Comparison of ENCODE assay signal across 14 mouse cellular contexts in genomic region chr11:57720076-57720475, GRCm38 (mm10).
DNase-seq lines count a peak whose midpoint lies in the region; ATAC-seq and TF ChIP-seq lines count a peak whose summit lies in the region.
"Had no signal": no experiment of that assay in that cellular context is flagged by ENCODE, and none has a peak within 500 bp of the region (broad histone marks: within the 10 kb centered on the region; RNA-seq: fewer than 3 reads in every experiment).

No protein-coding gene starts in this region.

- no peak for ATAC-seq in hindbrain, embryonic 11.5 days (ENCODE audit: low FRiP score)
- no peak for ATAC-seq in embryonic facial prominence, embryonic 13.5 days (ENCODE audit: insufficient number of reproducible peaks, insufficient read depth, low FRiP score, low TSS enrichment, low read depth)
- peak; percentile 87 for ATAC-seq in intestine, embryonic 16.5 days
- ATAC-seq: liver, postnatal 0 days had no signal

- no peak overlapping the region for H3ac ChIP-seq in myocyte (ENCODE audit: control insufficient read depth, insufficient read length)

- intact Hi-C loops in heart, postnatal 36 days (cut with DNase I) = no loop called here

- H3K4me2 ChIP-seq in hindbrain, embryonic 11.5 days (replicated peaks; ENCODE audit: low read depth, low read length) = no peak overlapping the region
- 0 out of 2 replicates have a peak overlapping the region, but pooled peaks have one; percentile 7 for H3K4me2 ChIP-seq in embryonic facial prominence, embryonic 13.5 days
- no peak overlapping the region for H3K4me2 ChIP-seq in intestine, embryonic 16.5 days (ENCODE audit: low read depth, low read length)
- peak overlapping the region; percentile 7 for H3K4me2 ChIP-seq in myocyte (ENCODE audit: low read depth)
- H3K4me2 ChIP-seq: heart, embryonic 13.5 days had no signal

- DNase-seq in hindbrain, embryonic 10.5 days (ENCODE audit: low spot score) = no peak
- no peak for DNase-seq in hindbrain, embryonic 11.5 days (ENCODE audit: low spot score)
- no peak for DNase-seq in heart, postnatal 36 days
- DNase-seq in adrenal gland, adult 18-20 months (ENCODE audit: low spot score in 2 of 2) = no peak
- DNase-seq in adrenal gland, postnatal 25 days = no peak
- DNase-seq: B cell, adult 2 months; cerebellum, adult 9-10 months; kidney, postnatal 14 days; liver, postnatal 0 days had no signal

- H3K27ac ChIP-seq in hindbrain, embryonic 10.5 days = 0 out of 2 replicates have a peak overlapping the region, but pooled peaks have one; percentile 16
- no peak overlapping the region for H3K27ac ChIP-seq in hindbrain, embryonic 11.5 days (ENCODE audit: low read depth, low read length)
- H3K27ac ChIP-seq in embryonic facial prominence, embryonic 13.5 days = no peak overlapping the region
- peak overlapping the region; percentile 59 for H3K27ac ChIP-seq in intestine, embryonic 16.5 days (ENCODE audit: low read length)
- H3K27ac ChIP-seq: heart, embryonic 13.5 days; macrophage had no signal

- peaks cover 26% of the 10 kb centered on the region; the same call in 1 of the 2 replicates for H3K4me1 ChIP-seq in hindbrain, embryonic 10.5 days (replicated peaks)
- H3K4me1 ChIP-seq in hindbrain, embryonic 11.5 days (replicated peaks; ENCODE audit: control insufficient read depth, insufficient read depth, low read length) = no peaks in the 10 kb centered on the region
- peaks cover 21% of the 10 kb centered on the region; the same call in 1 of the 2 replicates for H3K4me1 ChIP-seq in embryonic facial prominence, embryonic 13.5 days
- H3K4me1 ChIP-seq in intestine, embryonic 16.5 days (ENCODE audit: control insufficient read depth, insufficient read depth, low read length) = peaks cover 5% of the 10 kb centered on the region

- H3K9ac ChIP-seq in hindbrain, embryonic 11.5 days (ENCODE audit: low read depth, low read length) = no peak overlapping the region
- H3K9ac ChIP-seq in embryonic facial prominence, embryonic 13.5 days = no peak overlapping the region
- H3K9ac ChIP-seq in intestine, embryonic 16.5 days (ENCODE audit: low read depth, low read length) = no peak overlapping the region
- H3K9ac ChIP-seq: heart, embryonic 13.5 days; liver, postnatal 0 days had no signal

- peaks cover 11% of the 10 kb centered on the region; the same call in 1 of the 2 replicates for H3K36me3 ChIP-seq in hindbrain, embryonic 10.5 days
- H3K36me3 ChIP-seq in hindbrain, embryonic 11.5 days (ENCODE audit: control insufficient read depth, insufficient read depth, low read length) = no peaks in the 10 kb centered on the region
- peaks cover 23% of the 10 kb centered on the region for H3K36me3 ChIP-seq in embryonic facial prominence, embryonic 13.5 days
- H3K36me3 ChIP-seq in intestine, embryonic 16.5 days (ENCODE audit: control insufficient read depth, insufficient read depth, low read length) = 0 out of 2 replicates have a peak, but pooled peaks cover 2% of the 10 kb centered on the region
- H3K36me3 ChIP-seq in myocyte (ENCODE audit: control insufficient read depth, insufficient read depth) = no peaks in the 10 kb centered on the region

- 85% methylated on average over 6 of the region's 6 CpGs for WGBS in hindbrain, embryonic 10.5 days
- WGBS in hindbrain, embryonic 11.5 days = 72% methylated on average over 6 of the region's 6 CpGs
- WGBS in embryonic facial prominence, embryonic 13.5 days = 72% methylated on average over 6 of the region's 6 CpGs
- 52% methylated on average over 6 of the region's 6 CpGs for WGBS in intestine, embryonic 16.5 days

- no peak overlapping the region for H3K4me3 ChIP-seq in hindbrain, embryonic 10.5 days
- no peak overlapping the region for H3K4me3 ChIP-seq in hindbrain, embryonic 11.5 days (ENCODE audit: low read depth, low read length)
- H3K4me3 ChIP-seq in embryonic facial prominence, embryonic 13.5 days = no peak overlapping the region
- no peak overlapping the region for H3K4me3 ChIP-seq in intestine, embryonic 16.5 days (ENCODE audit: low read length)
- H3K4me3 ChIP-seq in myocyte = no peak overlapping the region
- H3K4me3 ChIP-seq: heart, embryonic 13.5 days had no signal

- no peak for TF ChIP-seq POLR2A in myocyte (IDR thresholded peaks at IDR 0.05; ENCODE audit: insufficient read length, low read depth)

- H3K79me2 ChIP-seq in myocyte (ENCODE audit: control insufficient read depth, insufficient read depth) = no peaks in the 10 kb centered on the region

- 0 out of 2 replicates have a peak, but pooled peaks cover 3% of the 10 kb centered on the region for H3K9me3 ChIP-seq in hindbrain, embryonic 10.5 days
- no peaks in the 10 kb centered on the region for H3K9me3 ChIP-seq in hindbrain, embryonic 11.5 days (ENCODE audit: control insufficient read depth, low read length)
- no peaks in the 10 kb centered on the region for H3K9me3 ChIP-seq in embryonic facial prominence, embryonic 13.5 days
- H3K9me3 ChIP-seq in intestine, embryonic 16.5 days (ENCODE audit: control insufficient read depth, low read length) = no peaks in the 10 kb centered on the region
- H3K9me3 ChIP-seq: heart, embryonic 13.5 days had no signal

- H3K27me3 ChIP-seq in hindbrain, embryonic 10.5 days (ENCODE audit: insufficient read depth, poor library complexity, severe bottlenecking) = no peaks in the 10 kb centered on the region
- no peaks in the 10 kb centered on the region for H3K27me3 ChIP-seq in hindbrain, embryonic 11.5 days (ENCODE audit: control insufficient read depth, insufficient read depth, low read length)
- H3K27me3 ChIP-seq in embryonic facial prominence, embryonic 13.5 days = no peaks in the 10 kb centered on the region
- H3K27me3 ChIP-seq in intestine, embryonic 16.5 days (replicated peaks; ENCODE audit: control insufficient read depth, insufficient read depth, low read length) = no peaks in the 10 kb centered on the region
- H3K27me3 ChIP-seq in myocyte (ENCODE audit: control insufficient read depth, insufficient read depth, insufficient read length) = no peaks in the 10 kb centered on the region
- H3K27me3 ChIP-seq: heart, embryonic 13.5 days had no signal

TF ChIP-seq in myocyte, 11 proteins besides CTCF, POLR2A, EP300 and RAD21:
- TF ChIP-seq E2F4 (IDR thresholded peaks at IDR 0.05; ENCODE audit: insufficient read depth) (no peak), USF1 (IDR thresholded peaks at IDR 0.05; ENCODE audit: low read depth) (no peak), TCF12 (IDR thresholded peaks at IDR 0.05; ENCODE audit: insufficient read depth, poor library complexity, severe bottlenecking) (no peak), MYOG (IDR thresholded peaks at IDR 0.05; ENCODE audit: control insufficient read depth in 1 of 3, insufficient read depth in 1 of 3, insufficient read length in 2 of 3, low read depth in 2 of 3) (no peak), TCF3 (IDR thresholded peaks at IDR 0.05; ENCODE audit: insufficient read length, low read depth) (no peak), MAX (IDR thresholded peaks at IDR 0.05; ENCODE audit: low read depth) (no peak), SRF (IDR thresholded peaks at IDR 0.05; ENCODE audit: control insufficient read depth, insufficient read length, low read depth) (no peak), POLR2AphosphoS2 (IDR thresholded peaks at IDR 0.05; ENCODE audit: insufficient read length, low read depth) (no peak), MYOD1 (IDR thresholded peaks at IDR 0.05; ENCODE audit: control insufficient read depth in 1 of 3, insufficient read length in 2 of 3, low read depth in 2 of 3) (no peak), REST (IDR thresholded peaks at IDR 0.05; ENCODE audit: insufficient read depth, insufficient read length) (no peak), CEBPB (IDR thresholded peaks at IDR 0.05; ENCODE audit: insufficient read depth, poor library complexity, severe bottlenecking) (no peak)

Comparison
In these comparisons a context has a peak if more than half of its experiments do, and no peak if none do; other contexts are left out.
1. H3K27ac ChIP-seq: peak in hindbrain, embryonic 10.5 days (single experiment) and intestine, embryonic 16.5 days (single experiment); none in hindbrain, embryonic 11.5 days (single experiment) and embryonic facial prominence, embryonic 13.5 days (single experiment).
2. H3K4me2 ChIP-seq: peak in embryonic facial prominence, embryonic 13.5 days (single experiment) and myocyte (single experiment); none in hindbrain, embryonic 11.5 days (single experiment) and intestine, embryonic 16.5 days (single experiment).